Mouse (Mus musculus): Measurements from ENCODE around the gene Polr3gl. TPM values are rescaled to one million over a fixed set of nuclear protein-coding genes. Genes with fewer than 3 reads are reported as not detected.
A peak's percentile ranks its signal among the peaks of the same experiment; 100 is the strongest.

The Polr3gl gene
- polyA plus RNA-seq, 1 experiment from 2014 or later = 40.7 TPM

GRCm38 (mm10) chr3:96566661-96567450 is 27.1 kb downstream of the Polr3gl start:
- WGBS = 91% methylated on average over 8 of the region's 8 CpGs
- Histone ChIP-seq H3K9me3 (no peaks in the 10 kb centered on the region), H3K4me2 (no peak overlapping the region), H3K27ac (no peak overlapping the region), H3K27me3 (no peaks in the 10 kb centered on the region; the same call in 1 of the 2 replicates), H3K9ac (no peak overlapping the region), H3K4me3 (replicated peaks) (no peak overlapping the region), H3K36me3 (replicated peaks) (no peaks in the 10 kb centered on the region), H3K4me1 (no peaks in the 10 kb centered on the region)
- ATAC-seq (ENCODE audit: low FRiP score) = no peak

- H3K36me3 ChIP-seq (replicated peaks) = peaks cover 14% of the 10 kb centered on the region
- no peak overlapping the region for H3K4me3 ChIP-seq (replicated peaks)
- no peak for ATAC-seq (ENCODE audit: low FRiP score)
- peaks cover 13% of the 10 kb centered on the region for H3K4me1 ChIP-seq
- H3K9ac ChIP-seq = no peak overlapping the region
- H3K9me3 ChIP-seq = no peaks in the 10 kb centered on the region
- H3K4me2 ChIP-seq = no peak overlapping the region
- WGBS = 89% methylated on average over 2 of the region's 3 CpGs
- H3K27me3 ChIP-seq = no peaks in the 10 kb centered on the region
- H3K27ac ChIP-seq = 0 out of 2 replicates have a peak overlapping the region, but pooled peaks have one; percentile 31
Observed at GRCm38 (mm10) chr3:96565105-96565504, 28.9 kb downstream of the Polr3gl start.

GRCm38 (mm10) chr3:96564633-96565032 is 29.3 kb downstream of the Polr3gl start:
- Histone ChIP-seq H3K36me3 (replicated peaks) (peaks cover 19% of the 10 kb centered on the region), H3K4me1 (peaks cover 18% of the 10 kb centered on the region), H3K4me2 (no peak overlapping the region), H3K27ac (no peak overlapping the region), H3K4me3 (replicated peaks) (no peak overlapping the region), H3K9me3 (no peaks in the 10 kb centered on the region), H3K9ac (no peak overlapping the region), H3K27me3 (no peaks in the 10 kb centered on the region)
- 81% methylated on average over 7 of the region's 7 CpGs for WGBS
- ATAC-seq (ENCODE audit: low FRiP score) = no peak

- ATAC-seq (ENCODE audit: low FRiP score) = no peak
- H3K27me3 ChIP-seq = no peaks in the 10 kb centered on the region
- H3K4me1 ChIP-seq = peaks cover 23% of the 10 kb centered on the region
- H3K9ac ChIP-seq = no peak overlapping the region
- no peak overlapping the region for H3K4me3 ChIP-seq (replicated peaks)
- peaks cover 22% of the 10 kb centered on the region for H3K36me3 ChIP-seq (replicated peaks)
- no peak overlapping the region for H3K27ac ChIP-seq
- no peak overlapping the region for H3K4me2 ChIP-seq
- 86% methylated on average over 10 of the region's 10 CpGs for WGBS
- H3K9me3 ChIP-seq = no peaks in the 10 kb centered on the region
Observed at GRCm38 (mm10) chr3:96563911-96564632, 29.9 kb downstream of the Polr3gl start.

- H3K4me3 ChIP-seq (replicated peaks) = no peak overlapping the region
- no peak for ATAC-seq (ENCODE audit: low FRiP score)
- 0 out of 2 replicates have a peak overlapping the region, but pooled peaks have one; percentile 31 for H3K27ac ChIP-seq
- 96% methylated on average over 8 of the region's 8 CpGs for whole genome bisulfite sequencing
- H3K9ac ChIP-seq = no peak overlapping the region
- peaks cover 22% of the 10 kb centered on the region for H3K36me3 ChIP-seq (replicated peaks)
- H3K4me2 ChIP-seq = no peak overlapping the region
- peaks cover 31% of the 10 kb centered on the region for H3K4me1 ChIP-seq
- no peaks in the 10 kb centered on the region for H3K9me3 ChIP-seq
- H3K27me3 ChIP-seq = no peaks in the 10 kb centered on the region
Observed at GRCm38 (mm10) chr3:96563267-96563666, 30.7 kb downstream of the Polr3gl start.

- ATAC-seq (ENCODE audit: low FRiP score) = no peak
- H3K4me3 ChIP-seq (replicated peaks) = no peak overlapping the region
- H3K27ac ChIP-seq = no peak overlapping the region
- no peaks in the 10 kb centered on the region for H3K27me3 ChIP-seq
- H3K9me3 ChIP-seq = no peaks in the 10 kb centered on the region
- H3K4me1 ChIP-seq = peaks cover 32% of the 10 kb centered on the region
- H3K9ac ChIP-seq = no peak overlapping the region
- H3K4me2 ChIP-seq = no peak overlapping the region
- H3K36me3 ChIP-seq (replicated peaks) = peaks cover 22% of the 10 kb centered on the region
- 65% methylated on average over 10 of the region's 10 CpGs for WGBS
Observed at GRCm38 (mm10) chr3:96561946-96562681, 31.9 kb downstream of the Polr3gl start.

GRCm38 (mm10) chr3:96560881-96561668 is 32.9 kb downstream of the Polr3gl start:
- WGBS = 92% methylated on average over 9 of the region's 9 CpGs
- H3K36me3 ChIP-seq (replicated peaks) = peaks cover 22% of the 10 kb centered on the region
- H3K27ac ChIP-seq = no peak overlapping the region
- H3K4me3 ChIP-seq (replicated peaks) = 0 out of 2 replicates have a peak overlapping the region, but pooled peaks have one; percentile 9
- no peaks in the 10 kb centered on the region for H3K9me3 ChIP-seq
- H3K27me3 ChIP-seq = no peaks in the 10 kb centered on the region
- H3K9ac ChIP-seq = peak overlapping the region; percentile 21; the same call in 1 of the 2 replicates
- peak overlapping the region; percentile 67; the same call in 1 of the 2 replicates for H3K4me2 ChIP-seq
- peaks cover 42% of the 10 kb centered on the region for H3K4me1 ChIP-seq
- ATAC-seq (ENCODE audit: low FRiP score) = no peak

GRCm38 (mm10) chr3:96559911-96560850 is 33.8 kb downstream of the Polr3gl start:
- H3K27ac ChIP-seq = no peak overlapping the region
- peak overlapping the region; percentile 67 for H3K4me2 ChIP-seq
- no peaks in the 10 kb centered on the region for H3K9me3 ChIP-seq
- peaks cover 49% of the 10 kb centered on the region for H3K4me1 ChIP-seq
- H3K9ac ChIP-seq = no peak overlapping the region; the same call in 1 of the 2 replicates
- peaks cover 22% of the 10 kb centered on the region for H3K36me3 ChIP-seq (replicated peaks)
- H3K4me3 ChIP-seq (replicated peaks) = peak overlapping the region; percentile 63
- no peaks in the 10 kb centered on the region for H3K27me3 ChIP-seq
- no peak for ATAC-seq (ENCODE audit: low FRiP score)
- whole genome bisulfite sequencing = 95% methylated on average over 23 of the region's 23 CpGs

- WGBS = 90% methylated on average over 12 of the region's 12 CpGs
- Histone ChIP-seq H3K36me3 (replicated peaks) (peaks cover 22% of the 10 kb centered on the region), H3K4me3 (replicated peaks) (peak overlapping the region; percentile 63), H3K9ac (no peak overlapping the region; the same call in 1 of the 2 replicates), H3K4me1 (peaks cover 53% of the 10 kb centered on the region), H3K9me3 (no peaks in the 10 kb centered on the region), H3K27ac (peak overlapping the region; percentile 8; the same call in 1 of the 2 replicates), H3K4me2 (peak overlapping the region; percentile 67), H3K27me3 (no peaks in the 10 kb centered on the region)
- no peak for ATAC-seq (ENCODE audit: low FRiP score)
Observed at GRCm38 (mm10) chr3:96559398-96559910, 34.5 kb downstream of the Polr3gl start.

- Histone ChIP-seq H3K4me2 (peak overlapping the region; percentile 67), H3K4me1 (peaks cover 53% of the 10 kb centered on the region), H3K9ac (peak overlapping the region; percentile 63), H3K36me3 (replicated peaks) (peaks cover 22% of the 10 kb centered on the region), H3K27me3 (no peaks in the 10 kb centered on the region), H3K4me3 (replicated peaks) (peak overlapping the region; percentile 63), H3K27ac (no peak overlapping the region), H3K9me3 (no peaks in the 10 kb centered on the region)
- 46% methylated on average over 10 of the region's 10 CpGs for WGBS
- no peak for ATAC-seq (ENCODE audit: low FRiP score)
Observed at GRCm38 (mm10) chr3:96558668-96559196, 35.2 kb downstream of the Polr3gl start.

Data from forebrain, embryonic 12.5 days (tissue).